Mouse (Mus musculus) T-cell, adult 66 days (primary cell): ENCODE data around the gene Usp51. TPM values are rescaled to one million over a fixed set of nuclear protein-coding genes. Genes with fewer than 3 reads are reported as not detected.

Experiments used
- total RNA-seq, 2 experiments: library from RNA; stranded (reverse); gene quantifications; 3 replicates in 1 of 2; 4 replicates in 1 of 2; pipeline ENCODE4 v1.2.4; 2023

Usp51 gene
- not detected for total RNA-seq

GRCm38 (mm10) chrX:153006387-153006841 lies at the start of gene Usp51:
Gene Usp51, plus strand, starts transcription at chrX:153006469.

GRCm38 (mm10) chrX:153037087-153037971 lies 31.1 kb downstream of the Usp51 start, which contains the start of gene Mageh1:
Gene Mageh1, minus strand, starts transcription at chrX:153037575.

Other genes with a start within 250 kb of the Usp51 start
- not detected for gene Shroom2, start 237.0 kb upstream of the Usp51 start, total RNA-seq
- not detected for gene Gpr143, start 224.5 kb upstream of the Usp51 start, total RNA-seq
- gene Mageh1, start 31.1 kb downstream of the Usp51 start, total RNA-seq = under 1 TPM in 1 of 2 experiments, not detected in 1; 0.38 TPM
- not detected for gene Foxr2, start 112.3 kb downstream of the Usp51 start, total RNA-seq
- 10 to 100 TPM; 12.0 to 16.0 TPM for gene Rragb, start 133.5 kb downstream of the Usp51 start, total RNA-seq
- gene Klf8, start 231.0 kb downstream of the Usp51 start, total RNA-seq = 1 to 10 TPM; 2.7 to 4.3 TPM